Mouse (Mus musculus): Measurements from ENCODE around the gene Desi1. TPM values are rescaled to one million over a fixed set of nuclear protein-coding genes. Genes with fewer than 3 reads are reported as not detected.
A peak's percentile ranks its signal among the peaks of the same experiment; 100 is the strongest.

The Desi1 gene
- polyA plus RNA-seq, 1 experiment from 2014 or later = 28.4 TPM

DNA sequence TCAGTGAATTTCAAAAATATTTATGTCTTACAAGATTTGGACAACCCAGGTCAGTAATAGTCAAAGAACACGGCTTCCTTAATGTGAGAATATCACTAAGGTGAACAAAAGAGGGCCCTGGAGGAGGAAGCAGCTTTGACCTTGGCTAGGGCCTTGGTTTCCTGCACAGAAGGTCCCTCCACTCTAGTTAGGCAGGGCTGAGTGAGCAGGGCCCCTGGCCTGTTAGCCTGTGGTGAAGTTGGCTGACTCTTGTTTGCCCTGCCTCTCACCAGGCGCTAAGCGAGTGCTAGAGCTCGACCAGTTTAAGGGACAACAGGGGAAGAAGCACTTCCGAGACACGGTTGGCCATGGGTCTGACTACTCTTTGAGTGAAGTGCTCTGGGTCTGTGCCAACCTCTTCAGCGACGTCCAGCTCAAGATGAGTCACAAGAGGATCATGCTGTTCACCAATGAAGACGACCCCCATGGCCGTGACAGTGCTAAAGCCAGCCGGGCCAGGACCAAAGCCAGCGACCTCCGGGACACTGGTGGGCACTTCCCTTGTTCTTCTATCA is 11.1 kb downstream of the Desi1 start:
- Histone ChIP-seq H3K36me3 (ENCODE audit: insufficient read depth, low read length) (peaks cover 52% of the 10 kb centered on the region), H3K27me3 (ENCODE audit: insufficient read depth, low read length) (no peaks in the 10 kb centered on the region), H3K4me2 (replicated peaks; ENCODE audit: low read depth, low read length) (no peak overlapping the region), H3K4me1 (ENCODE audit: insufficient read depth, low read length) (no peaks in the 10 kb centered on the region), H3K4me3 (ENCODE audit: low read length) (no peak overlapping the region), H3K9me3 (ENCODE audit: low read length) (no peaks in the 10 kb centered on the region), H3K9ac (replicated peaks; ENCODE audit: low read length) (no peak overlapping the region), H3K27ac (ENCODE audit: low read length) (no peak overlapping the region)
- ATAC-seq (ENCODE audit: low FRiP score, low TSS enrichment) = no peak
- 80% methylated on average over 13 of the region's 13 CpGs for WGBS

DNA sequence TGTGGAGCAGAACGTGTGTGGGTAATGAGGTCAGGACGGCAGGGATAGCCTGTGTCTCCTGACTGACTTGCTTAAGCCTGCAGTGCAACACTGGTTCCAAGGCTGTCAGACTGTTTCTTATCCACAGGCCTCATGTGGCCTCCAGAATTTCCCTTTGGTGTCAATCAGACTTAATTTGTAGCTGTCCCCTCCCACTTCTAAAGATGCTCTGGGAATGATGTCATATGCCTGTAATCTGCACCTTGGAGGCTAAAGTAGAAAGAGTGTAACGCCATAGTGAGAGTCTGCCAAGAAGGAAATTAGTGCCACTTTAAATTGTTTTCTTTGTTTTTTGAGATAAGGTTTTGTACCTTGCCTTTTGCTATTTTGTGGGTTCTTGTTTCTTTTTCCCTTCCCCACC is 14.4 kb downstream of the Desi1 start:
- Histone ChIP-seq H3K4me3 (ENCODE audit: low read length) (no peak overlapping the region), H3K36me3 (ENCODE audit: insufficient read depth, low read length) (peaks cover 22% of the 10 kb centered on the region), H3K27me3 (ENCODE audit: insufficient read depth, low read length) (no peaks in the 10 kb centered on the region), H3K4me2 (replicated peaks; ENCODE audit: low read depth, low read length) (no peak overlapping the region), H3K27ac (ENCODE audit: low read length) (no peak overlapping the region), H3K9me3 (ENCODE audit: low read length) (no peaks in the 10 kb centered on the region), H3K9ac (replicated peaks; ENCODE audit: low read length) (no peak overlapping the region), H3K4me1 (ENCODE audit: insufficient read depth, low read length) (peaks cover 16% of the 10 kb centered on the region)
- 85% methylated on average over 3 of the region's 3 CpGs for WGBS
- ATAC-seq (ENCODE audit: low FRiP score, low TSS enrichment) = no peak

DNA sequence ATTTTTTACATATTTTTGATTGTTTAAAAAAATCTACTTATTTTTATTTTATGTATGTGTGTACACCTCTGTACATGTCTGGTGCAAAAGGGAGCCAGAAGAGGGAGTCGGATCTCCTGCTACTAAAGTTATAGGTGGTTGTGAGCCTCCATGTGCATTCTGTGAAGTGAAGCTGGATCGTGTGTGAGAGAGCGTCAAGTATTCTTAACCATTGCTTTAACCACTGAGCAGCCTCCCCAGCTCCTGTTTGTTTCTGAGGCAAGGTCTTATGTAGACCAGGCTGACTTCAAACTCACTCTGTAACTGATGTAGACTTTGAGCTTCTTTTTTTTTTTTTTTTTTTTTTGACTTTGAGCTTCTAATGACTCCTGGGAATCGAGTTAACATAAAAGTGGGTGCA is 16.2 kb downstream of the Desi1 start:
- H3K36me3 ChIP-seq (ENCODE audit: insufficient read depth, low read length) = peaks cover 13% of the 10 kb centered on the region; the same call in 1 of the 2 replicates
- H3K9me3 ChIP-seq (ENCODE audit: low read length) = no peaks in the 10 kb centered on the region
- 67% methylated on average over 4 of the region's 4 CpGs for WGBS
- no peaks in the 10 kb centered on the region for H3K27me3 ChIP-seq (ENCODE audit: insufficient read depth, low read length)
- no peak overlapping the region for H3K27ac ChIP-seq (ENCODE audit: low read length)
- H3K9ac ChIP-seq (replicated peaks; ENCODE audit: low read length) = no peak overlapping the region
- peaks cover 20% of the 10 kb centered on the region for H3K4me1 ChIP-seq (ENCODE audit: insufficient read depth, low read length)
- ATAC-seq (ENCODE audit: low FRiP score, low TSS enrichment) = no peak
- no peak overlapping the region for H3K4me3 ChIP-seq (ENCODE audit: low read length)
- no peak overlapping the region for H3K4me2 ChIP-seq (replicated peaks; ENCODE audit: low read depth, low read length)

DNA sequence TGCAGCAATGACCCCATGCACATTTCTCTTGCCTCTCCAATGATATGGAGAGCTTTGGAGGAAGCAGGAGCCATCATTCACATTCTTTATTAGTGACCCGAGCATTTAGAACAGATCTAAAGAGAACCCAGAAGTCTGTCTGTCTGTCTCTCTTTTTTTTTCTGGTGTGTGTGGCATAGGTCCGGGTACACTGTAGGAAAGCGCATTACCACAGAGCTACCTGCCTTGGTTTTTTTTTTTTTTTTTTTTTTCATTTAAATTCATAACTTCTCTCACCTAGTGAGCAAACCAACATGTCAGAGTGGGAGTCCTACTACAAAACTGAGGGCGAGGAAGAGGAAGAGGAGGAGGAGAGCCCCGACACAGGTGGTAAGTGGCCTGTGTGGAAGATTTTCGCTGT is 16.8 kb downstream of the Desi1 start:
- peaks cover 9% of the 10 kb centered on the region; the same call in 1 of the 2 replicates for H3K36me3 ChIP-seq (ENCODE audit: insufficient read depth, low read length)
- peaks cover 20% of the 10 kb centered on the region for H3K4me1 ChIP-seq (ENCODE audit: insufficient read depth, low read length)
- ATAC-seq (ENCODE audit: low FRiP score, low TSS enrichment) = no peak
- H3K9ac ChIP-seq (replicated peaks; ENCODE audit: low read length) = peak overlapping the region; percentile 63
- H3K4me3 ChIP-seq (ENCODE audit: low read length) = peak overlapping the region; percentile 65
- H3K27ac ChIP-seq (ENCODE audit: low read length) = peak overlapping the region; percentile 77
- 15% methylated on average over 6 of the region's 6 CpGs for WGBS
- H3K4me2 ChIP-seq (replicated peaks; ENCODE audit: low read depth, low read length) = peak overlapping the region; percentile 93
- no peaks in the 10 kb centered on the region for H3K27me3 ChIP-seq (ENCODE audit: insufficient read depth, low read length)
- H3K9me3 ChIP-seq (ENCODE audit: low read length) = no peaks in the 10 kb centered on the region

DNA sequence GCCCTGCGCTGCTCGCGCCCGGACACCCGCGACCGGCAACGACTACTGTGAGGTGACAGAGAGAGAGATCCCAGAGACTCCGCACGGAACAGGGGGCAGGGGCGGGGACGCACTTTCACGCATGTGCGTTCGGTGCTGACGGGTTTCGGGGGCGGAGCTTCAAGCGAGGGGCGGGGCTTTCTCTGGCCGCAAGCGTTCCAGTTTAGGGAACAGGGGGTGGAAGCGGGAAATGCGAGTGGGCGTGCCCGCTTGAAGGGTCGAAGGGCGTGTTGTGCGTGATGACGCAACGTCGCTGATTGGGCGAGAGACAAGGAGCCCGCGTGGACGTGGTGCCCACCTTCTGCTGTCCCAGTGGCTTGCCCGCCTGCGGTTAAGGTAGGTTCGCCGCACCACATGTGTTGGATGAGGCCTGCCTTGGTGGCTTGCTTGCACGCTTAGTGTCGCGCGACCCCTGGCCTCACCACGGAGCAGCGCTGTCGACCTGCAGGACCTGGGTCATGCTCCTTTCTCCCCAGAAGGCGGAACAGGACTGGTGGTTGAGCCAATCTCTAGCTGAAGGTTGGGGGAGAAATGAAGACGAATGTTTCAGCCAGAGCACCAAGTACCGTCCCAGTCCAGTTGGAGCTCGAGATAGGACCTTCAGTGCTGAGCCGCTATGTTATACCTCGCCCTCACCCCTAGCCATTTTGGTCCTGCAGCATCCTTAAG is 17.4 kb downstream of the Desi1 start:
- Histone ChIP-seq H3K9ac (replicated peaks; ENCODE audit: low read length) (peak overlapping the region; percentile 75), H3K4me2 (replicated peaks; ENCODE audit: low read depth, low read length) (peak overlapping the region; percentile 93), H3K9me3 (ENCODE audit: low read length) (no peaks in the 10 kb centered on the region), H3K27me3 (ENCODE audit: insufficient read depth, low read length) (no peaks in the 10 kb centered on the region), H3K4me1 (ENCODE audit: insufficient read depth, low read length) (peaks cover 20% of the 10 kb centered on the region), H3K36me3 (ENCODE audit: insufficient read depth, low read length) (peaks cover 8% of the 10 kb centered on the region; the same call in 1 of the 2 replicates), H3K27ac (ENCODE audit: low read length) (peak overlapping the region; percentile 77), H3K4me3 (ENCODE audit: low read length) (peak overlapping the region; percentile 65)
- ATAC-seq (ENCODE audit: low FRiP score, low TSS enrichment) = peak; percentile 96
- WGBS = under 1% methylated on average over 52 of the region's 53 CpGs

DNA sequence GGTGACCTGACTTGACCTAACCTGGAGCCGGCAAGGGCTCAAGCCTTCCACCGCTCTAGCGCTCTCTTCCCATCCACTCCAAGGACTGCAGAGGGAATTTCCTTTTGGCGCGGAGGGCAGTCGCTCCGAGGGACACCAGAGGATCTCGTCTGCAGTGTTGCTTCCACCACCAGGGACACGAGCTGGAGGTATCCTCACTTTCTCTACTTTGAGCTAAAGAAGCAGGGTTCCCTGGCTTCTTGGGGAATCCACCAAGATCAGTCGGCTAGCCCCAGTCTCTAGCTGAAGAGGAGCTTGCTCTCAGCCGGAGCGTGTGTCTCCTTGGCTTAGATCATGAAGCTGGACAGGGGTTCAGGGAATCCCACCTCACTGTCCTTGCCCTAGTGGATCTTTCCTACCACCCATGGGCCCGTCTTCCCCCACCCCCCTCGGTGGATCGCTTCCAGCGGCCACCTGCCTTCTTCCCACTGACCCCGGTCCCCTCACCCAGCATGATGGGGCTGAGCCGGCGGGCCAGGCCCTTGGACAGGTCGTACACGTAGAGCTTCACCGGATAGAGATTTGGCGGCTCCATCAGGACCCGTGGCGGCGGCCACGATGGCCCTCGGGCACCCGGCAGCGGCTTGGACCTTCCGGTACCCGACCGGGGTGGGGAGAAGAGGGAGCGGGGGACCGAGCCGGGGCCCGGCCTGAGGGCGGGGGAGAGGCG is 18.1 kb downstream of the Desi1 start:
- ATAC-seq (ENCODE audit: low FRiP score, low TSS enrichment) = peak; percentile 9
- Histone ChIP-seq H3K4me2 (replicated peaks; ENCODE audit: low read depth, low read length) (peak overlapping the region; percentile 93), H3K27ac (ENCODE audit: low read length) (peak overlapping the region; percentile 24), H3K36me3 (ENCODE audit: insufficient read depth, low read length) (peaks cover 8% of the 10 kb centered on the region; the same call in 1 of the 2 replicates), H3K4me3 (ENCODE audit: low read length) (peak overlapping the region; percentile 65), H3K9me3 (ENCODE audit: low read length) (no peaks in the 10 kb centered on the region), H3K4me1 (ENCODE audit: insufficient read depth, low read length) (peaks cover 20% of the 10 kb centered on the region), H3K9ac (replicated peaks; ENCODE audit: low read length) (peak overlapping the region; percentile 75), H3K27me3 (ENCODE audit: insufficient read depth, low read length) (no peaks in the 10 kb centered on the region)
- 0% methylated on average over 39 of the region's 39 CpGs for WGBS

DNA sequence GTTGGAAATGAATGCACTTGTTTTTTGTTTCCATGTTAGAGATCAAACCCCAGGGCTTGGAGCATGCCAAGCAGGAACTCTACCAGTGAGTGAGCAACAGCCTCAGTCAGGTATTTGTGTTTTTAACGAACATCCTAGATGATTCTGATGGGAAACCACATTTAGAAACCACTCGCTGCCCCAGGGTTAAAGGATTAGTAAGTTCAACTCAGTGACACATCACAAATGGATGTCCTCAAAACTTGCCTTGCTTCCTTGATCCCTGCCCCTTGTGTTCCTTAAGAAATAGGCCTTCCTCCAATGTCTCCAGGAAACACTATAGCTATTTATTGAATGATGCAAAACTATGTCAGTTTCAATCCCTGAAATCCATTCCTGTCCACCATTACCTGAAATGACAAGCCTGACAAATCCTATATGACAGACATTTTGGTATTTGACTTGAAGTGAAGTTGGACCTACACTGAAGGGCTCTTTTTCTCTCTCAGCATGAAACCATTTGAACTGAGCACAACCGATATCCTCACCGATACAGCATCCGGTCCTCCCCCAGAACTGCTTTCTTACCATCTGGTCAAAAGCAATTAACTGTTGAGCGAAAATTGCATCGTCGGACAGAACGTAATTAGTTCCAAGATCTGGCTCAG is 18.8 kb downstream of the Desi1 start:
- Histone ChIP-seq H3K4me2 (replicated peaks; ENCODE audit: low read depth, low read length) (peak overlapping the region; percentile 93), H3K27me3 (ENCODE audit: insufficient read depth, low read length) (no peaks in the 10 kb centered on the region), H3K4me1 (ENCODE audit: insufficient read depth, low read length) (peaks cover 20% of the 10 kb centered on the region), H3K27ac (ENCODE audit: low read length) (peak overlapping the region; percentile 24), H3K4me3 (ENCODE audit: low read length) (peak overlapping the region; percentile 65), H3K9me3 (ENCODE audit: low read length) (no peaks in the 10 kb centered on the region), H3K9ac (replicated peaks; ENCODE audit: low read length) (peak overlapping the region; percentile 75), H3K36me3 (ENCODE audit: insufficient read depth, low read length) (peaks cover 6% of the 10 kb centered on the region; the same call in 1 of the 2 replicates)
- 15% methylated on average over 9 of the region's 9 CpGs for WGBS
- ATAC-seq (ENCODE audit: low FRiP score, low TSS enrichment) = no peak

DNA sequence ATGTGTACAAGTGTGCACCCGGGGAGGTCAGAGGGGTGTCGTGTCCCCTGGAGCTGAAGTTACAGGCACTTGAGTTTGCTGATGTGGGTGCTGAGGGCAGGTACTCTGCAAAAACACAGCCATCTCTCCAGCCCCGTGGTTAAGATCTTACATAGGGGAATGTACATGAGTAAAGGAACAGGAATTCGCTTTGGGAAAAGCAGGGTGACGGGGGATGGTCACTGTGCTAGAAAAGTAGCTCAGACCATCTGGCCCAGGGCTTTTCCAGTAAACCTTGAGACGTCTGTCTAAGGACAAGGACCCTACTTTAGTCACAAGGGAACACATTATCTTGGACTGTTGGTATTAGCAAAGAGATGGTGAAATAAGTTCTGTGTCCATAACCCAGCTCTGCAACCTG is 21.7 kb downstream of the Desi1 start:
- 87% methylated on average over 6 of the region's 6 CpGs for WGBS
- no peak overlapping the region for H3K9ac ChIP-seq (replicated peaks; ENCODE audit: low read length)
- H3K27me3 ChIP-seq (ENCODE audit: insufficient read depth, low read length) = no peaks in the 10 kb centered on the region
- H3K4me3 ChIP-seq (ENCODE audit: low read length) = no peak overlapping the region
- no peaks in the 10 kb centered on the region for H3K36me3 ChIP-seq (ENCODE audit: insufficient read depth, low read length)
- H3K9me3 ChIP-seq (ENCODE audit: low read length) = no peaks in the 10 kb centered on the region
- H3K4me1 ChIP-seq (ENCODE audit: insufficient read depth, low read length) = peaks cover 18% of the 10 kb centered on the region
- H3K4me2 ChIP-seq (replicated peaks; ENCODE audit: low read depth, low read length) = no peak overlapping the region
- H3K27ac ChIP-seq (ENCODE audit: low read length) = no peak overlapping the region
- ATAC-seq (ENCODE audit: low FRiP score, low TSS enrichment) = no peak

DNA sequence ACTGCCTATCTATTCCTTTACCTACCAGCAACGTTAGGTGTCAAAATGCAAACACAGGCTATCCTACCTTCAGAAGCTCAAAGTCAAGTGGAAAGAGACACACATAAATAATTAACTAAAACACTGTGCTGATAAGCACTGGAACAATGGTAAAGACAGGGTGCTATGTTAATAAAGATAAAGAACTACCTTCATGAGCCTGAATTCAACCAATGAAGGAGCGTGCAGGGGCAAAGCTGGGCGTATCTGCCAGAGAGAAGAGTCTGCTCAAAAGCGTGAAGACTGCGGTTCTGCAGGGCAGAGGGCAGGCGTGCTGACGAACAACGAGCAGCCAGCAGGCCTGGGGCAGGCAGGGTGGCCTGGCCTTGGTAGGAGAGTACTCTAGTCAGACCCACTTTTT is 29.4 kb downstream of the Desi1 start:
- Histone ChIP-seq H3K9me3 (ENCODE audit: low read length) (no peaks in the 10 kb centered on the region), H3K4me2 (replicated peaks; ENCODE audit: low read depth, low read length) (no peak overlapping the region), H3K4me1 (ENCODE audit: insufficient read depth, low read length) (no peaks in the 10 kb centered on the region), H3K27ac (ENCODE audit: low read length) (no peak overlapping the region), H3K4me3 (ENCODE audit: low read length) (no peak overlapping the region), H3K36me3 (ENCODE audit: insufficient read depth, low read length) (peaks cover 15% of the 10 kb centered on the region; the same call in 1 of the 2 replicates), H3K9ac (replicated peaks; ENCODE audit: low read length) (no peak overlapping the region), H3K27me3 (ENCODE audit: insufficient read depth, low read length) (no peaks in the 10 kb centered on the region)
- 81% methylated on average over 8 of the region's 8 CpGs for WGBS
- ATAC-seq (ENCODE audit: low FRiP score, low TSS enrichment) = no peak

All from kidney, embryonic 16.5 days (tissue).